Mouse (Mus musculus) neural tube, embryonic 13.5 days (tissue): Measurements from ENCODE around the gene Vegfd. TPM values are rescaled to one million over a fixed set of nuclear protein-coding genes. Genes with fewer than 3 reads are reported as not detected.

Source experiments
- ATAC-seq: fragments of 200-750 bp; cut with Nextera tagmentation; 2 replicates; pipeline ENCODE4 v1.8.0; 2017; ENCODE audit warnings: low read depth, mild to moderate bottlenecking, moderate TSS enrichment, moderate library complexity
- H3K27ac ChIP-seq: fragments of 300-500 bp; sonication (generic); replicated peaks from 2 replicates; pipeline ENCODE4 v1.5.1; 2015; ENCODE audit warnings: moderate library complexity, mild to moderate bottlenecking, inconsistent platforms
- H3K27me3 ChIP-seq: fragments of 300-500 bp; sonication (generic); 2 replicates; pipeline ENCODE4 v1.6.1; 2015; ENCODE audit warnings: mild to moderate bottlenecking, inconsistent platforms
- H3K36me3 ChIP-seq: fragments of 300-500 bp; sonication (generic); 2 replicates; pipeline ENCODE4 v1.6.1; 2015; ENCODE audit warnings: mild to moderate bottlenecking, inconsistent platforms
- H3K4me1 ChIP-seq: fragments of 300-500 bp; sonication (generic); replicated peaks from 2 replicates; pipeline ENCODE4 v1.6.1; 2015; ENCODE audit warnings: inconsistent platforms
- H3K4me2 ChIP-seq: fragments of 300-500 bp; sonication (generic); 2 replicates; pipeline ENCODE4 v1.6.1; 2015; ENCODE audit warnings: inconsistent platforms, mild to moderate bottlenecking, moderate library complexity
- H3K4me3 ChIP-seq: fragments of 300-500 bp; sonication (generic); 2 replicates; pipeline ENCODE4 v1.5.1; 2015; ENCODE audit warnings: mild to moderate bottlenecking, inconsistent platforms
- H3K9ac ChIP-seq: fragments of 300-500 bp; sonication (generic); 2 replicates; pipeline ENCODE4 v1.6.1; 2015; ENCODE audit warnings: moderate library complexity, mild to moderate bottlenecking, inconsistent platforms
- H3K9me3 ChIP-seq: fragments of 300-500 bp; sonication (generic); 2 replicates; pipeline ENCODE4 v1.6.1; 2016; ENCODE audit warnings: inconsistent platforms
- WGBS: fragments of 180-500 bp; shearing (Covaris S2); methylation state at CpG from one replicate; pipeline ENCODE4 v1.1.7; 2015; 5-methylcytosine and 5-hydroxymethylcytosine counted together
- polyA plus RNA-seq: library from polyadenylated mRNA; unstranded; fragments of >200 nt; fragmentation: Nextera tagmentation; extraction: Ambion mirVana; gene quantifications from 2 replicates; pipeline ENCODE4 v1.2.1, GENCODE M21; 2015

The Vegfd gene
- polyA plus RNA-seq, 1 experiment from 2014 or later: 0.99 TPM

GRCm38 (mm10) chrX:164427295-164427694 lies 54.1 kb downstream of the Vegfd start:
- WGBS: 94% methylated on average over 4 of the region's 4 CpGs
- ATAC-seq: no peak

GRCm38 (mm10) chrX:164428224-164428623 lies 55.0 kb downstream of the Vegfd start:
- H3K27me3 ChIP-seq: 0 out of 2 replicates have a peak, but pooled peaks cover 4% of the 10 kb centered on the region
- no peaks in the 10 kb centered on the region for H3K4me1 ChIP-seq
- no peak overlapping the region for H3K4me3 ChIP-seq
- 93% methylated on average over 2 of the region's 2 CpGs for WGBS
- H3K36me3 ChIP-seq: peaks cover 11% of the 10 kb centered on the region
- H3K9ac ChIP-seq: no peak overlapping the region
- H3K27ac ChIP-seq: no peak overlapping the region
- ATAC-seq: no peak
- H3K4me2 ChIP-seq: no peak overlapping the region
- H3K9me3 ChIP-seq: no peaks in the 10 kb centered on the region

More at GRCm38 (mm10) chrX:164427295-164427694, 54.1 kb downstream of the Vegfd start:
- Histone ChIP-seq H3K9me3 (no peaks in the 10 kb centered on the region), H3K4me3 (no peak overlapping the region), H3K4me2 (no peak overlapping the region), H3K36me3 (peaks cover 15% of the 10 kb centered on the region), H3K9ac (no peak overlapping the region), H3K27me3 (0 out of 2 replicates have a peak, but pooled peaks cover 4% of the 10 kb centered on the region), H3K27ac (no peak overlapping the region), H3K4me1 (no peaks in the 10 kb centered on the region)

DNA sequence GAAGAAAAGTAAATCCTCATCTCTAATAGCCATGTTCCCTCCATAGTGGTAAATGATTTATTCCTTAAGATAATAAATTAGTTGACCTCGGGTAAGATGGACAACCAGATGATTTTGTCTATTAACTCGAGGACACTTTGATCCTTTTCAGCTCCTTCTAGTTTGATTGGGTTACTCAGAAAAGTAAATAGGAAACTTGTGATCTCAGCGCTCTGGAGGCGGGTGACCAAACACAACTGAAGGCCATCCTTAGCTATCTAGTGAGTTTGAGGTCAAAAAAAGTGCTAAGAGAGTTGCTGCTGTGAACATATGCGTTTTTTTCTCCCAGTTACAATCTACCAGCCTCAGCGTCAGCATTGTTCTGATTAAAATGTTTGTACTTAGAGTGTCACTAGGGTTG lies 57.4 kb downstream of the Vegfd start:
- ATAC-seq: no peak
- no peaks in the 10 kb centered on the region for H3K9me3 ChIP-seq
- H3K36me3 ChIP-seq: peaks cover 11% of the 10 kb centered on the region
- H3K27me3 ChIP-seq: 0 out of 2 replicates have a peak, but pooled peaks cover 4% of the 10 kb centered on the region
- no peak overlapping the region for H3K4me2 ChIP-seq
- no peaks in the 10 kb centered on the region for H3K4me1 ChIP-seq
- H3K4me3 ChIP-seq: no peak overlapping the region
- 90% methylated on average over 6 of the region's 6 CpGs for WGBS
- H3K27ac ChIP-seq: no peak overlapping the region
- H3K9ac ChIP-seq: no peak overlapping the region

GRCm38 (mm10) chrX:164431133-164431532 lies 58.0 kb downstream of the Vegfd start:
- no peaks in the 10 kb centered on the region for H3K9me3 ChIP-seq
- H3K27me3 ChIP-seq: 0 out of 2 replicates have a peak, but pooled peaks cover 4% of the 10 kb centered on the region
- 93% methylated on average over 2 of the region's 2 CpGs for WGBS
- ATAC-seq: no peak
- no peak overlapping the region for H3K9ac ChIP-seq
- H3K4me3 ChIP-seq: no peak overlapping the region
- peaks cover 11% of the 10 kb centered on the region for H3K36me3 ChIP-seq
- H3K4me2 ChIP-seq: no peak overlapping the region
- H3K4me1 ChIP-seq: no peaks in the 10 kb centered on the region
- H3K27ac ChIP-seq: no peak overlapping the region

DNA sequence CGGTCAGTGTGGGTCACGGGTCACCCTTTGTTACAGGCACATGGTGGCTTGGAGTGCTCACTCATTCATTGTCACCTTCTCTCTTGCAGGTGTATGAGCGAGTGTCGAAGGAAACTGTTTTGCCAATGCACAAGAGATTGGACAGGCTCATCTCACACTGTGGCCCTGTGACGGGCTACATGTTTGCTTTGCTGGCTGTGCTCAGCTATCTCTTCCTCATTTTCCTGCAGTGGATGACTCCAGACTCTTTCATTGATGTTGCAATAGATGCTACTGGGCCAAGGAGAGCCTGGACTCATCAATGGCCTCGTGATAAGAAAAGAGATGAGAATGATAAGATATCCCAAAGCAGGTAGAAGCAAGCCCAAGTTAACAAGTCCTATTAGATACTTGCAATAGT lies 58.4 kb downstream of the Vegfd start:
- H3K4me2 ChIP-seq: no peak overlapping the region
- H3K9ac ChIP-seq: no peak overlapping the region
- no peak overlapping the region for H3K27ac ChIP-seq
- H3K36me3 ChIP-seq: peaks cover 11% of the 10 kb centered on the region
- no peaks in the 10 kb centered on the region for H3K9me3 ChIP-seq
- H3K27me3 ChIP-seq: 0 out of 2 replicates have a peak, but pooled peaks cover 4% of the 10 kb centered on the region
- 91% methylated on average over 6 of the region's 6 CpGs for WGBS
- no peak overlapping the region for H3K4me3 ChIP-seq
- ATAC-seq: no peak
- no peaks in the 10 kb centered on the region for H3K4me1 ChIP-seq

DNA sequence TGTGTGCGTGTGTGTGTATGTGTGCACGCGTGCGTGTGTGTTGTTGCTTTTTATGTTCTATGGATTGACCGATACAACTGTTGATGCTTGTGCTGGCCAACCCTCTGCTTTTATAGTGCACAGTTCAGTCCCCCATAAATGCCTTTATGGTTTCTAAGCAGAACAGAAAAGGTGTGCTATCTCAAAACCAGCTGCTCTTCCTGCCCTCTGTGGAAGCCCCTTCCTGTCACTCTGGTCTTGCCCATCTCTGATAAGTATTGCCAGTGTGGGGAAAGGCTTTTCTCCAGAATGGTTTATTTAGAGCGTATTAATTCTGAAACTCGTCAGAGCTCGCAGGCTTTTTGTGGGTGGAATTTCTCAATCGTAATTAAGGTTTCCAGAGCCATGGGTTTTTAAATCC lies 59.5 kb downstream of the Vegfd start:
- Histone ChIP-seq H3K36me3 (peaks cover 11% of the 10 kb centered on the region), H3K27me3 (no peaks in the 10 kb centered on the region), H3K4me3 (no peak overlapping the region), H3K27ac (no peak overlapping the region), H3K4me2 (no peak overlapping the region), H3K9me3 (no peaks in the 10 kb centered on the region), H3K9ac (no peak overlapping the region), H3K4me1 (no peaks in the 10 kb centered on the region)
- WGBS: 95% methylated on average over 9 of the region's 9 CpGs
- ATAC-seq: no peak

DNA sequence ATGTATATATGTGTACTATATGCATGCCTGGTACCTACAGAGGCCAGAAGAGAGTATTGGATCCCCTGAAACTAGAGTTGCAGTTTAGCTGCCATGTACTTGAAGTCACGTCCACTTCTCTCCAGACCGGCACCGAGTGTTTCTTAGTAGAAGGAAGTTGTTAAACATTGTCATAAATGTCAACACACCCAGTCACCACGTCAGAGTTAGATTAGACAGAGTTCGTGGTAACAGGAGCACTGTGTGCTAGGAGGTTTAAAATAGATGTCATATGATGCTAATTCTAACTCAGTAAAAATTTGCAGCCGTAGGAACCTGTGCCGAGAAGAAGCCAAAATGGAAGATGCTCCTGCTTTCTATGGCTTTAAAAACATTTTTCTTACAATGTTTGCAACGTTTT lies 63.5 kb downstream of the Vegfd start, which contains the start of gene Asb11:
Gene Asb11 (plus strand): TSS at position 286 of the 400 bp plus-strand sequence.
- 80% methylated on average over 8 of the region's 8 CpGs for WGBS
- Histone ChIP-seq H3K4me2 (no peak within 1 kb of the TSS), H3K4me3 (no peak within 1 kb of the TSS), H3K9ac (no peak within 1 kb of the TSS), H3K4me1 (no peaks in the 10 kb centered on the region), H3K9me3 (no peaks in the 10 kb centered on the region), H3K36me3 (peaks cover under 1% of the 10 kb centered on the region; the same call in 1 of the 2 replicates), H3K27me3 (peaks cover 11% of the 10 kb centered on the region), H3K27ac (no peak within 1 kb of the TSS)
- ATAC-seq: no peak

DNA sequence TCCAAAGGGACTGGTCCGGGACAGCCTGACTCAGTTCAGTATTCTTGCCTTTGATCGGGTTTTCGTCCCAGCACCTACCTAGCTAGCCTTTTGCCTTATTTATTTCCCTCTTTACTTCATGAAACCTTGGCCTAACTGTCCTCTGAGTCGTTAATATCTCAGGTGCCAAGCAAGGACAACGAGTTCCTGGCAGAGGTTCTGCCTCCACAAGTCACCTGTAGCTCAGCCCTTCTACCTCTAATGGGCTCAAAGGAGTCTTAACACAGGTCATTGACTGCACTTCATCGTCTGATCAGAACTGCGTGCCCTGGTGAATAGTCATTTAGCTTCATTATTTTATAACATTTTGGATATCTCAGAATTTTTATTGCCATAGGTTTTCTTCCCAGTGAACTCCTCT lies 66.3 kb downstream of the Vegfd start:
- ATAC-seq: no peak
- WGBS: 81% methylated on average over 7 of the region's 7 CpGs
- H3K9me3 ChIP-seq: no peaks in the 10 kb centered on the region

GRCm38 (mm10) chrX:164440140-164440539 lies 67.0 kb downstream of the Vegfd start:
- Histone ChIP-seq H3K4me2 (no peak overlapping the region), H3K4me3 (no peak overlapping the region), H3K4me1 (no peaks in the 10 kb centered on the region), H3K9ac (no peak overlapping the region), H3K9me3 (no peaks in the 10 kb centered on the region), H3K27me3 (peaks cover 17% of the 10 kb centered on the region), H3K36me3 (no peaks in the 10 kb centered on the region), H3K27ac (no peak overlapping the region)
- 73% methylated on average over 2 of the region's 2 CpGs for WGBS
- ATAC-seq: no peak

More for the DNA sequence above, 66.3 kb downstream of the Vegfd start:
- Histone ChIP-seq H3K27me3 (peaks cover 17% of the 10 kb centered on the region), H3K4me2 (no peak overlapping the region), H3K4me1 (no peaks in the 10 kb centered on the region), H3K9ac (no peak overlapping the region), H3K36me3 (no peaks in the 10 kb centered on the region), H3K27ac (no peak overlapping the region), H3K4me3 (no peak overlapping the region)

DNA sequence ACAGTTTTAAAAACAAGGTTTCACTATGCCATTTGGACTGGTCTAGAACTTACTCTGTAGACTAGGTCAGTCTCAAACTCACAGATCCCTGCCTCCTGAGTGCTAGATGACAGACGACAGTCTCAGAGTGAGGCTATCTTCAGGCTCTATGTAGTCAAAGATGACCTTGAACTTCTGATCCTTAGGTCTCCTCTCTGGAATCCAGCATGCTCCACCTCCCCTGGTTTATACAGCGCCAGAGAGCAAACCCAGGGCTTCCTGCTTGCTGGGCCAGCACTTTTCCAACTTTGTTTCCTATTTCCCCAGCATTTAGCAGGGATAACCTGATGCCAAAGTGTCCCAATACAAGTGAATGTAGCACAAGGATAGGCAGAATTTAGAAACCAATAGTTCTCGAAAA lies 67.5 kb downstream of the Vegfd start:
- no peak for ATAC-seq
- Histone ChIP-seq H3K27ac (no peak overlapping the region), H3K9me3 (no peaks in the 10 kb centered on the region), H3K4me3 (no peak overlapping the region), H3K4me2 (no peak overlapping the region), H3K9ac (no peak overlapping the region), H3K4me1 (no peaks in the 10 kb centered on the region), H3K36me3 (no peaks in the 10 kb centered on the region), H3K27me3 (peaks cover 17% of the 10 kb centered on the region)
- WGBS: 81% methylated on average over 3 of the region's 3 CpGs

GRCm38 (mm10) chrX:164441306-164441705 lies 68.1 kb downstream of the Vegfd start:
- Histone ChIP-seq H3K4me2 (no peak overlapping the region), H3K9me3 (no peaks in the 10 kb centered on the region), H3K27me3 (peaks cover 17% of the 10 kb centered on the region), H3K36me3 (no peaks in the 10 kb centered on the region), H3K27ac (no peak overlapping the region), H3K4me1 (no peaks in the 10 kb centered on the region), H3K4me3 (no peak overlapping the region), H3K9ac (no peak overlapping the region)
- 79% methylated on average over 3 of the region's 3 CpGs for WGBS
- no peak for ATAC-seq

GRCm38 (mm10) chrX:164445601-164446000 lies 72.4 kb downstream of the Vegfd start:
- Histone ChIP-seq H3K27ac (no peak overlapping the region), H3K9ac (no peak overlapping the region)

DNA sequence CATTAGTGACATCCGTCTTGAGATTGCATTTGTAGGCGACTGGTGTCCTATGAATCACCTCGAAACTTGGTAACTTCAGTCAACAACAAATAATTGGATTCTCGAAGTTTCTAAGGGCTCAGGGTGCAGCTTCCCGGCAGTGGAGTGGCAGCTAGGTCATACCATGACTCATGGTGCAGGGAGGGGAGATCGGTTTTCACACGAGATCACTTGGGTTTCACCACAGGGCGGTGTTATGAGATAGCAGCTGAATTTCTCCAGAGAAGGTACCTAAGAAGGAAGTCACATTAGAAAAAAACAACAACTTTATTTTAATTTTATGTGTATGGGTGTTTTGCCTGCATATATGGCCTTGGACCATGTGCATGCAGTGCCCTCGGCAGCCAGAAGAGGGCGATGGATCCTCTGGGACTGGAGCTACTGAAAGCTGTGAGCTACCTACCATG lies 73.0 kb downstream of the Vegfd start:
- no peak overlapping the region for H3K4me3 ChIP-seq
- no peak overlapping the region for H3K9ac ChIP-seq
- no peaks in the 10 kb centered on the region for H3K4me1 ChIP-seq
- H3K36me3 ChIP-seq: no peaks in the 10 kb centered on the region
- no peak overlapping the region for H3K27ac ChIP-seq
- WGBS: 85% methylated on average over 10 of the region's 10 CpGs
- H3K9me3 ChIP-seq: no peaks in the 10 kb centered on the region
- no peak overlapping the region for H3K4me2 ChIP-seq
- no peak for ATAC-seq
- peaks cover 11% of the 10 kb centered on the region; the same call in 1 of the 2 replicates for H3K27me3 ChIP-seq

More at GRCm38 (mm10) chrX:164445601-164446000, 72.4 kb downstream of the Vegfd start:
- Histone ChIP-seq H3K4me1 (no peaks in the 10 kb centered on the region), H3K9me3 (no peaks in the 10 kb centered on the region), H3K27me3 (peaks cover 14% of the 10 kb centered on the region), H3K36me3 (no peaks in the 10 kb centered on the region), H3K4me2 (no peak overlapping the region), H3K4me3 (no peak overlapping the region)
- ATAC-seq: no peak
- whole genome bisulfite sequencing: 89% methylated on average over 12 of the region's 12 CpGs
